Mouse (Mus musculus) intestine, embryonic 15.5 days (tissue): ENCODE measurements at regions not wholly inside any gene's neighbourhood (a gene's known extent, or its start where the extent isn't known, plus 50 kb on each side); places are given as distances from the start of the nearest gene placed in this dataset.
A peak's percentile ranks its signal among the peaks of the same experiment; 100 is the strongest.
"Not testable (repeated sequence)": the region's sequence is repeated elsewhere in the genome, so short reads cannot be mapped to it uniquely, and the experiment has no call there.

Experiments
- ATAC-seq: fragments of 200-750 bp; cut with Nextera tagmentation; 2 replicates; pipeline ENCODE4 v1.8.0; 2017; ENCODE audit warnings: moderate TSS enrichment, moderate library complexity
- H3K27ac ChIP-seq: fragments of 300-500 bp; sonication (generic); 2 replicates; pipeline ENCODE4 v1.5.1; 2015; ENCODE audit warnings: mild to moderate bottlenecking, inconsistent platforms
- H3K27me3 ChIP-seq: fragments of 300-500 bp; sonication (generic); replicated peaks from 2 replicates; pipeline ENCODE4 v1.6.1; 2015; ENCODE audit warnings: inconsistent platforms
- H3K36me3 ChIP-seq: fragments of 300-500 bp; sonication (generic); 2 replicates; pipeline ENCODE4 v1.6.1; 2015; ENCODE audit warnings: inconsistent platforms
- H3K4me1 ChIP-seq: fragments of 300-500 bp; sonication (generic); replicated peaks from 2 replicates; pipeline ENCODE4 v1.6.1; 2015; ENCODE audit warnings: inconsistent platforms
- H3K4me2 ChIP-seq: fragments of 300-500 bp; sonication (generic); replicated peaks from 2 replicates; pipeline ENCODE4 v1.6.1; 2015; ENCODE audit warnings: mild to moderate bottlenecking, inconsistent platforms
- H3K4me3 ChIP-seq: fragments of 300-500 bp; sonication (generic); replicated peaks from 2 replicates; pipeline ENCODE4 v1.5.1; 2015; ENCODE audit warnings: inconsistent platforms
- H3K9ac ChIP-seq: fragments of 300-500 bp; sonication (generic); 2 replicates; pipeline ENCODE4 v1.6.1; 2015; ENCODE audit warnings: inconsistent platforms
- H3K9me3 ChIP-seq: fragments of 300-500 bp; sonication (generic); 2 replicates; pipeline ENCODE4 v1.6.1; 2016; ENCODE audit warnings: inconsistent platforms
- WGBS: fragments of 180-500 bp; shearing (Covaris S2); methylation state at CpG from one replicate; pipeline ENCODE4 v1.1.7; 2015; 5-methylcytosine and 5-hydroxymethylcytosine counted together

DNA sequence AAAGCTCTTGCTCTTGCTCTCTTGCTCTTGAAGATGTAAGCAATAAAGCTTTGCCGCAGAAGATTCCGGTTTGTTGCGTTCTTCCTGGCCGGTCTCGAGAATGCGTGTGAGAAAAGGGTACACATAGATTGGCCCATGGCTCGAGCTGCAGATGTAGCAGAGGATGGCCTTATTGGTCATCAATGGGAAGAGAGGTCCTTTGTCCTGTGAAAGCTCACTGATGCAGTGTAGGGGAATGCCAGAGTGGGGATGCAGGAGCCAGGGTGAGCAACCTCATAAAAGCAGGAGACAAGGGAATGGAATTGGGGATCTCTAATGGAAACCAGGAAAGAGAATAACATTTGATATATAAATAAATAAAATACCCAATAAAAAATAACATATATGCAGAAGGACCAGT is 63.7 kb upstream of the Prl2c3 start:
- not testable (repeated sequence) for H3K27me3 ChIP-seq, H3K4me3 ChIP-seq, H3K36me3 ChIP-seq, H3K27ac ChIP-seq, H3K9me3 ChIP-seq, H3K9ac ChIP-seq, H3K4me1 ChIP-seq, H3K4me2 ChIP-seq
- WGBS, result 87% methylated on average over 7 of the region's 7 CpGs
- ATAC-seq, result peak; percentile 25; the same call in 1 of the 2 replicates

DNA sequence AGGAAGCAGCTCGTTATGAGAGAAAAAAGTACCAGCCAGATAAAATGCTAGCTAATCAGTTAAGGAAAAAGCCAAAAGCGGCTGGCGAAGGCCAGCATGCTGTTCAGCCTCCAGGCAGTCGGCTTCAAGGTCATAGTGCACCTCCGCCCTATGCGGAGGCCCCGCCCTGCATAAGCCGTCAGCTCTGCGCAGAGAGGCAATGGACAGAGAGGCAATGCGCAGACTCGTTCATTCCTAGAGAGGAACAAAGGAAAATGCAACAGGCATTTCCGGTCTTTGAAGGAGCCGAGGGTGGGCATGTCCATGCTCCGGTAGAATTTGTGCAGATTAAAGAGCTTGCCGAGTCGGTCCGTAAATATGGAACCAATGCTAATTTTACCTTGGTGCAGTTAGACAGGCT is 61.1 kb upstream of the Prl2c3 start:
- not testable (repeated sequence) for H3K9me3 ChIP-seq, ATAC-seq, H3K27me3 ChIP-seq, H3K27ac ChIP-seq, H3K9ac ChIP-seq, H3K36me3 ChIP-seq, H3K4me3 ChIP-seq, H3K4me2 ChIP-seq, H3K4me1 ChIP-seq
- WGBS, result 94% methylated on average over 16 of the region's 17 CpGs

- H3K4me2 ChIP-seq, result not testable (repeated sequence)
- WGBS, result 95% methylated on average over 19 of the region's 19 CpGs
Measured at GRCm38 (mm10) chr13:12859930-12860329, 60.1 kb upstream of the Prl2c3 start.

More at GRCm38 (mm10) chr13:12859930-12860329, 60.1 kb upstream of the Prl2c3 start:
- not testable (repeated sequence) for ATAC-seq, H3K36me3 ChIP-seq, H3K9me3 ChIP-seq, H3K4me1 ChIP-seq, H3K27me3 ChIP-seq, H3K4me3 ChIP-seq, H3K9ac ChIP-seq, H3K27ac ChIP-seq
